Mouse (Mus musculus): ENCODE data around the gene Akr1b8. TPM values are rescaled to one million over a fixed set of nuclear protein-coding genes. Genes with fewer than 3 reads are reported as not detected.
"Not testable (repeated sequence)": the region's sequence is repeated elsewhere in the genome, so short reads cannot be mapped to it uniquely, and the experiment has no call there.

The Akr1b8 gene
- polyA plus RNA-seq, 1 experiment from 2014 or later, result 5.2 TPM

DNA sequence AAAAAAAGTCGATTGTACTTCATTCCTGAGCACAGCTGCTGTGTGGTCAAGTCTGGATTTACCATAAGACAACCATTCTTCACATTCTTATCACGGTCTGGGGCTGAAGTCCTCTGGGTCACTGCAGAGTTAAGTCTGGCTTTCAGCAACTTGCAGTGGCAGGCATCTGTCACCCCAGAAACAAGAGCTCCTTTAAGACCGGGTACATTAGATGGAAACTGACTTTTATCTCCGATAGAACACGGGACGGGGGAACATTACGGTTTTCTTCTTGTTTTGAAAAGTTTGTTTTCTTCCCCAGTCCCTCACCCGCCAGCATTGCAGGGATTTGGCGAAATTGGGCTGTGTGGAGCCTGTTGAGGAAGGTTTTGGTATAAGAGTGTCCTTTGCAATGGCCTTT is 1.9 kb downstream of the Akr1b8 start:
- Histone ChIP-seq H3K9me3 (ENCODE audit: control insufficient read depth, low read length) (no peaks in the 10 kb centered on the region), H3K9ac (replicated peaks; ENCODE audit: low read depth, low read length) (no peak overlapping the region), H3K4me1 (ENCODE audit: control insufficient read depth, insufficient read depth, low read length) (0 out of 2 replicates have a peak, but pooled peaks cover 3% of the 10 kb centered on the region), H3K27ac (ENCODE audit: low read depth, low read length) (no peak overlapping the region), H3K36me3 (ENCODE audit: control insufficient read depth, insufficient read depth, low read length) (no peaks in the 10 kb centered on the region), H3K4me2 (ENCODE audit: low read depth, low read length) (no peak overlapping the region), H3K27me3 (ENCODE audit: control insufficient read depth, insufficient read depth, low read length) (no peaks in the 10 kb centered on the region), H3K4me3 (ENCODE audit: low read depth, low read length) (no peak overlapping the region)
- 90% methylated on average over 9 of the region's 9 CpGs for WGBS
- no peak for ATAC-seq (ENCODE audit: low read depth)

- H3K27ac ChIP-seq (ENCODE audit: low read depth, low read length), result no peak overlapping the region
- ATAC-seq (ENCODE audit: low read depth), result no peak
These were observed 10.6 kb downstream of the Akr1b8 start for GRCm38 (mm10) chr6:34364217-34365136.

DNA sequence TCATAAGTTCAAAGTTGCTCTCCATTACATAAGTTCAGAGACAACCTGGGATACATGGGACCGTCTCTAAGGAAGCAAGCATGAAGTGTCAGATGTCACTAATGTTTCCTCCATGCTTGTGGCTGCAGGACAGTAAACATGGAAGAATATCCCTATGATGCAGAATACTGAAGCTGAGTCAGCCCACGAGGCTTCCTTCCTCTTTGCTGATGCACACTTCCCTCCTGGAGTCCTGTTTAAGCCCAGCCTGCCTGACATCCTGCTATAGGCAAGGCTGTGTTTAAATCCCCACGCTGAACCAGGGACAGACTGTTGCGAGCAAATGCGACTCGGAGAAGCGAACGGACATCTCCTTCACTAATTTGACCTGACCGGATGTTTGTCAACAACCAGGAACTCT is 14.1 kb downstream of the Akr1b8 start:
- Histone ChIP-seq H3K9ac (replicated peaks; ENCODE audit: low read depth, low read length) (no peak overlapping the region), H3K4me1 (ENCODE audit: control insufficient read depth, insufficient read depth, low read length) (no peaks in the 10 kb centered on the region), H3K4me3 (ENCODE audit: low read depth, low read length) (no peak overlapping the region), H3K9me3 (ENCODE audit: control insufficient read depth, low read length) (no peaks in the 10 kb centered on the region), H3K27ac (ENCODE audit: low read depth, low read length) (no peak overlapping the region), H3K36me3 (ENCODE audit: control insufficient read depth, insufficient read depth, low read length) (no peaks in the 10 kb centered on the region), H3K27me3 (ENCODE audit: control insufficient read depth, insufficient read depth, low read length) (no peaks in the 10 kb centered on the region), H3K4me2 (ENCODE audit: low read depth, low read length) (no peak overlapping the region)
- 87% methylated on average over 9 of the region's 9 CpGs for WGBS
- no peak for ATAC-seq (ENCODE audit: low read depth)

More at GRCm38 (mm10) chr6:34364217-34365136, 10.6 kb downstream of the Akr1b8 start:
- 87% methylated on average over 12 of the region's 12 CpGs for WGBS
- Histone ChIP-seq H3K36me3 (ENCODE audit: control insufficient read depth, insufficient read depth, low read length) (no peaks in the 10 kb centered on the region), H3K27me3 (ENCODE audit: control insufficient read depth, insufficient read depth, low read length) (no peaks in the 10 kb centered on the region), H3K9ac (replicated peaks; ENCODE audit: low read depth, low read length) (no peak overlapping the region), H3K4me1 (ENCODE audit: control insufficient read depth, insufficient read depth, low read length) (no peaks in the 10 kb centered on the region), H3K4me2 (ENCODE audit: low read depth, low read length) (no peak overlapping the region), H3K4me3 (ENCODE audit: low read depth, low read length) (no peak overlapping the region), H3K9me3 (ENCODE audit: control insufficient read depth, low read length) (no peaks in the 10 kb centered on the region)

GRCm38 (mm10) chr6:34370081-34370480 is 16.2 kb downstream of the Akr1b8 start:
- no peak for ATAC-seq (ENCODE audit: low read depth)
- Histone ChIP-seq H3K27me3 (ENCODE audit: control insufficient read depth, insufficient read depth, low read length) (no peaks in the 10 kb centered on the region), H3K4me3 (ENCODE audit: low read depth, low read length) (no peak overlapping the region), H3K9me3 (ENCODE audit: control insufficient read depth, low read length) (no peaks in the 10 kb centered on the region), H3K4me2 (ENCODE audit: low read depth, low read length) (no peak overlapping the region), H3K36me3 (ENCODE audit: control insufficient read depth, insufficient read depth, low read length) (no peaks in the 10 kb centered on the region), H3K9ac (replicated peaks; ENCODE audit: low read depth, low read length) (no peak overlapping the region), H3K4me1 (ENCODE audit: control insufficient read depth, insufficient read depth, low read length) (no peaks in the 10 kb centered on the region), H3K27ac (ENCODE audit: low read depth, low read length) (no peak overlapping the region)
- 76% methylated on average over 8 of the region's 8 CpGs for WGBS

DNA sequence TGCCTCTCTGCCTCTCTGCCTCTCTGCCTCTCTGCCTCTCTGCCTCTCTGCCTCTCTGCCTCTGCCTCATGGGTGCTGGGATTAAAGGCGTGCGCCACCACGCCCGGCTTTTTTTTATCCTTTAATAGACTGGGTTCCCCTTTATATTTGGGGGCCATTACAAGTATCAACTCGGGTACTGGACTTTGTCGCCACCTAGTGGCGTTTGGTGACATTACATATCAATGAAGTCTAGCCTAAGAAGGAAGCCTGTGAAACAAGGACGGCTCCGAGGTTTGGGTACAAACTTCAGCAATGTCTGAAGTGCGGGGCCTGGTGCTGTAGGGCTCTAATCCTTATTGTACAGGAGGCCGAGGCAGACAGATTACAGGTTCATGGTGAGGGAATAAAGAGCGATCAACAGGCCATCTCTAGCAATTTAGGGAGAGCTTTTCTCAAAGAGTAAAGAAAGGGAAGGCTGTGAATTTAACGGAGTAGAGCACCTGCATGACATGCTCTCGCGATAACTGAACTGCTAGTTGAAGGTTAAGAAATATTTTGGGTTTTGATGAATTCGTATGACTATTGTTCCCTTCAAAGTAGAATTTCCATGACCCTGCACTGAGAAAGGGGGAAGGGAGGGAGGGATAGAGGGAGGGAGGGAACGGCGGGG is 17.9 kb downstream of the Akr1b8 start:
- Histone ChIP-seq H3K36me3 (ENCODE audit: control insufficient read depth, insufficient read depth, low read length) (no peaks in the 10 kb centered on the region), H3K4me3 (ENCODE audit: low read depth, low read length) (no peak overlapping the region), H3K4me1 (ENCODE audit: control insufficient read depth, insufficient read depth, low read length) (no peaks in the 10 kb centered on the region), H3K9ac (replicated peaks; ENCODE audit: low read depth, low read length) (no peak overlapping the region), H3K27ac (ENCODE audit: low read depth, low read length) (no peak overlapping the region), H3K27me3 (ENCODE audit: control insufficient read depth, insufficient read depth, low read length) (no peaks in the 10 kb centered on the region), H3K9me3 (ENCODE audit: control insufficient read depth, low read length) (no peaks in the 10 kb centered on the region), H3K4me2 (ENCODE audit: low read depth, low read length) (no peak overlapping the region)
- peak; percentile 63; the same call in 1 of the 2 replicates for ATAC-seq (ENCODE audit: low read depth)
- 23% methylated on average over 18 of the region's 18 CpGs for WGBS

DNA sequence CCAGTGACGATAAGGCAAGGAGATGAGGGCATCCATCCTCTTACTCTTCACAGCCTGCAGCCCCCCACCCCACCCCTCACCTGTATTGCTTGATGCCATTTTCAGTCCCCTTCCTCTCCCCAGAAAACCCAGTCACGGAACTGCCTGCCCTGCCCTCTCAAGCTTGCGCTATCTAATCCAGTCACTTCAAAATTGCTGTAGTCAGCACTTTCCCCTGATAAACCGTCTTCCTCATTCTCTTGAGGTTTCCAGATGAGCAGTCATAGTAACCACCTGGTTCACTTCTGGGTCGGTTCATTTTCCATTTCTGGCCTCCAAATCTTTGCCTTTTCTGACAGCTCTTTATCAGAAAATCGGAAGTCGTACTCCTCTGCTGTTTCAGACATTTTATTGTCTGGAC is 19.9 kb downstream of the Akr1b8 start:
- no peaks in the 10 kb centered on the region for H3K9me3 ChIP-seq (ENCODE audit: control insufficient read depth, low read length)
- no peak for ATAC-seq (ENCODE audit: low read depth)
- no peak overlapping the region for H3K4me3 ChIP-seq (ENCODE audit: low read depth, low read length)
- H3K36me3 ChIP-seq (ENCODE audit: control insufficient read depth, insufficient read depth, low read length), result no peaks in the 10 kb centered on the region
- no peak overlapping the region for H3K27ac ChIP-seq (ENCODE audit: low read depth, low read length)
- H3K9ac ChIP-seq (replicated peaks; ENCODE audit: low read depth, low read length), result no peak overlapping the region
- WGBS, result 84% methylated on average over 7 of the region's 7 CpGs
- no peak overlapping the region for H3K4me2 ChIP-seq (ENCODE audit: low read depth, low read length)
- H3K27me3 ChIP-seq (ENCODE audit: control insufficient read depth, insufficient read depth, low read length), result no peaks in the 10 kb centered on the region
- no peaks in the 10 kb centered on the region for H3K4me1 ChIP-seq (ENCODE audit: control insufficient read depth, insufficient read depth, low read length)

DNA sequence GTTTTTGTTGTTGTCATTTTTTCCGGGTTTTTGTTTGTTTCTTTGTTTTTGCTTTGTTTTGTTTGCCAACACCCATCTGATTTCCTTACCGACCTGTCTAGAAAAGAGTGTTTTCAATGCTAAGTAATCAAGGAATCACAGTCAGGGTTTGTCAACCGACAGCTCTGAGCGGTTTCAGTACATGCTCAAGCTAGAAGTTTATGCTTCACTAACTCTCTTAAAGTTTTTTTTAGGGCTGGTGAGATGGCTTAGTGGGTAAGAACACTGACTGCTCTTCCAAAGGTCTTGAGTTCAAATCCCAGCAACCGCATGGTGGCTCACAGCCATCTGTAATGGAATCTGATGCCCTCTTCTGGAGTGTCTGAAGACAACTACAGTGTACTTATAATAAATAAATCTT is 22.0 kb downstream of the Akr1b8 start:
- ATAC-seq (ENCODE audit: low read depth); H3K27me3 ChIP-seq (ENCODE audit: control insufficient read depth, insufficient read depth, low read length); H3K27ac ChIP-seq (ENCODE audit: low read depth, low read length); H3K4me2 ChIP-seq (ENCODE audit: low read depth, low read length); H3K36me3 ChIP-seq (ENCODE audit: control insufficient read depth, insufficient read depth, low read length); H3K4me3 ChIP-seq (ENCODE audit: low read depth, low read length); H3K4me1 ChIP-seq (ENCODE audit: control insufficient read depth, insufficient read depth, low read length); H3K9ac ChIP-seq (replicated peaks; ENCODE audit: low read depth, low read length); H3K9me3 ChIP-seq (ENCODE audit: control insufficient read depth, low read length): not testable (repeated sequence)
- WGBS, result 86% methylated on average over 5 of the region's 5 CpGs

- H3K27ac ChIP-seq (ENCODE audit: low read depth, low read length), result no peak overlapping the region
- no peaks in the 10 kb centered on the region for H3K27me3 ChIP-seq (ENCODE audit: control insufficient read depth, insufficient read depth, low read length)
- no peaks in the 10 kb centered on the region for H3K9me3 ChIP-seq (ENCODE audit: control insufficient read depth, low read length)
- H3K36me3 ChIP-seq (ENCODE audit: control insufficient read depth, insufficient read depth, low read length), result no peaks in the 10 kb centered on the region
- no peak overlapping the region for H3K4me2 ChIP-seq (ENCODE audit: low read depth, low read length)
- H3K4me1 ChIP-seq (ENCODE audit: control insufficient read depth, insufficient read depth, low read length), result no peaks in the 10 kb centered on the region
- WGBS, result 53% methylated on average over 8 of the region's 8 CpGs
- no peak for ATAC-seq (ENCODE audit: low read depth)
- no peak overlapping the region for H3K9ac ChIP-seq (replicated peaks; ENCODE audit: low read depth, low read length)
- H3K4me3 ChIP-seq (ENCODE audit: low read depth, low read length), result no peak overlapping the region
These were observed 29.5 kb downstream of the Akr1b8 start for GRCm38 (mm10) chr6:34383401-34383800.

GRCm38 (mm10) chr6:34384110-34384661 is 30.3 kb downstream of the Akr1b8 start, which contains the start of gene Akr1b10:
Akr1b10 (plus strand) TSS chr6:34384218.
- H3K27ac ChIP-seq (ENCODE audit: low read depth, low read length), result 0 out of 2 replicates have a peak within 1 kb of the TSS, but pooled peaks have one; percentile 34
- WGBS, result 2% methylated on average over 17 of the region's 17 CpGs

More at GRCm38 (mm10) chr6:34384110-34384661, 30.3 kb downstream of the Akr1b8 start, which contains the start of gene Akr1b10:
- no peaks in the 10 kb centered on the region for H3K9me3 ChIP-seq (ENCODE audit: control insufficient read depth, low read length)
- H3K4me3 ChIP-seq (ENCODE audit: low read depth, low read length), result peak within 1 kb of the TSS; percentile 27
- no peaks in the 10 kb centered on the region for H3K27me3 ChIP-seq (ENCODE audit: control insufficient read depth, insufficient read depth, low read length)
- H3K4me1 ChIP-seq (ENCODE audit: control insufficient read depth, insufficient read depth, low read length), result no peaks in the 10 kb centered on the region
- peak within 1 kb of the TSS; percentile 46 for H3K9ac ChIP-seq (replicated peaks; ENCODE audit: low read depth, low read length)
- H3K36me3 ChIP-seq (ENCODE audit: control insufficient read depth, insufficient read depth, low read length), result no peaks in the 10 kb centered on the region
- H3K4me2 ChIP-seq (ENCODE audit: low read depth, low read length), result peak within 1 kb of the TSS; percentile 40
- ATAC-seq (ENCODE audit: low read depth), result peak; percentile 69; the same call in 1 of the 2 replicates

All from neural tube, embryonic 14.5 days (tissue).